Mouse (Mus musculus): ENCODE measurements around the gene Hspbp1.

The Hspbp1 gene

DNA sequence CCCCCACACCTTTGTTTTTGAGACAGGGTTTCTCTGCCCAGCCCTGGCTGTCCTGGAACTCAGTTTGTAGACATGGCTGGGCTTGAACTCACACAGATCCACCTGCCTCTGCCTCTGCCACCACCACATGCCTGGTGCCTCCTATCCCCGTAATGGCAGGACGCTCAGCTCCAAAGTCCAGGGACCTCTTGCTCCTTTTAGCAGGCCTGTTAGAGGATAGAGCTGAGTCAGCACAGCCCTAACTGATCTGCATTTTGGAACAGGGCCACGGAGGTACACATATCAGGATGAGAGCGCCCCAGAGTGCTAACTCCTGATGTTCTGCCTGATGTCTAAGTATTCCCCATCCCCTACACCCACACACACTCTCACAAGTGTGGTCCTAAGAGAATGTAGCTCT lies 53.8 kb downstream of the Hspbp1 start, which contains the start of gene Tmem86b:
TSS of gene Tmem86b (minus strand) at position 392 of the 400 bp plus-strand sequence.
- no peak for DNase-seq (ENCODE audit: low spot score in 2 of 2)

- DNase-seq (ENCODE audit: low spot score in 2 of 2) = no peak
These were observed 54.7 kb downstream of the Hspbp1 start for GRCm38 (mm10) chr7:4630198-4630597.

DNA sequence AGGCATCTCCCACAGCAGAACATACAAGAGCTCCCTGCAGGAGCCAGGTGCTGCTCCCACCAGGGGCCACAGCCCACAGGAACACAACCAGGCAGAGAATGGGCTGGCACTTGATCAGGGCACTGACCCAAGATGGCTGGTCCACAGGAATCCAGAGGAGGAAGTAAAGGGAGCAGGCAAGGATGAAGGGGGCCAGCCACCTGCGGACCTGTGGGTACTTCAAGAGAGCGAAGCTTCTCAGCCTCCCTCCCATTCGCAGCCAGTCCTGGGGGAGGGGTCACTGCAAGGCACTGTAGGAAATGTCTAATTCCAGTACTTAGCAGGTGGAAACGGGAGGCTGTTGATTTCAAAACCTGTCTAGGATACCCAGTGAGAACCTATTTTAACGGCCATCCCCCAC lies 55.3 kb downstream of the Hspbp1 start:
- DNase-seq (ENCODE audit: low spot score in 2 of 2) = no peak

- DNase-seq (ENCODE audit: low spot score in 2 of 2) = no peak
These were observed 58.9 kb downstream of the Hspbp1 start for GRCm38 (mm10) chr7:4625928-4626327.

GRCm38 (mm10) chr7:4624343-4624742 lies 60.5 kb downstream of the Hspbp1 start:
- peak; percentile 19 to 23 for DNase-seq (ENCODE audit: low spot score in 2 of 2)

GRCm38 (mm10) chr7:4623544-4624189 lies 61.2 kb downstream of the Hspbp1 start:
- peak in 1 of 2 experiments; percentile 63 for DNase-seq (ENCODE audit: low spot score in 2 of 2)

DNA sequence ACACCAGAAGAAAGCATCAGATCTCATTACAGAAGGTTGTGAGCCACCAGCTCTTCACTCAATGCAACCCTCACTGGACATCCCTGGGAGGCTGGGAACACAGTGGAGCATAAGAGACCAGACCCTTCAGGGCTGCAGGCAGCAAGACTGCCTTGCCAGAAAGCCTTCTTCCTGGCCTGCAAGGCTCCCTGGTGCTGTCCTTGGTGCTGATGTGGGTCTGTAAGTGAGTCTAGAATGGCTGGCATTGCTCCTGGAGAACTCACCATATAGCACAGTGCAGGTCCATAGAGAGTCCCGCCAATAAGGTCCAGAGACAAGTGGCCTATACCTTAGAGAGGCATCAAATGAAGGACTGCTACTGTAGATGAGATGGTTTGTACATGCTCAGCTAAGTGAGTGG lies 64.9 kb downstream of the Hspbp1 start:
- peak in 1 of 2 experiments; percentile 21 for DNase-seq (ENCODE audit: low spot score in 2 of 2)

DNA sequence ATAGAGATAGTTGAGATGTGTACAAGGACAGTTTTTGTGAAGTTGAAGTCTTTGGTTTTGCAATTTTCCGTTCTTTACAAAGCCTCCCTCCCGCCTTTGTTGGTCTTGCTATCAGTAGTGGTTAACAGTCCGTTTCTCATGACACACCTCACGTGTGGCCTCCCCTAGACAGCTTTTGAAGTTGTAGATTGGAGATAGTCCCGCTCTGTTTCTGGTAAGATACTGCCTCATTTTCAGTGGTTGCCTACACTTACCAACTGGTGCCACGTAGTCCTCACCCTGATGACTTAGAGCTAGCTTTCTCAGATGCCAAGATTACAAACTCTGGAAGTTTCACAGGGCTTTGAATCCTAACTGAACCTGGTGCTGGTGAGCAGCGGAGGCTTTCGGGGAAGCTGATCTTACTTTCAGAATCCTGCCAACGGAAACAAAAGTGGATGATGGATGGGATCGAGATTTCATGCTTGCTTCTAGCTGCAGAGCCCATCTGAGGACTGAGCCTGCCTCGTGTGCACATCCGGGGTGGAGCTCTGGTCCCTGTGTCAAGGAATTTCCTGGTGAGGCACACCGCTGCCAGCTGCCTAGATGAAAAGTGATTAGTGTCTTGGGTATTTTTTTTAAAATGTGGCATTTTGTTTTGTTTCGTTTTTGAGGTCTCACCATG lies 71.0 kb downstream of the Hspbp1 start:
- DNase-seq (ENCODE audit: low spot score in 2 of 2) = peak; percentile 33 to 59

DNA sequence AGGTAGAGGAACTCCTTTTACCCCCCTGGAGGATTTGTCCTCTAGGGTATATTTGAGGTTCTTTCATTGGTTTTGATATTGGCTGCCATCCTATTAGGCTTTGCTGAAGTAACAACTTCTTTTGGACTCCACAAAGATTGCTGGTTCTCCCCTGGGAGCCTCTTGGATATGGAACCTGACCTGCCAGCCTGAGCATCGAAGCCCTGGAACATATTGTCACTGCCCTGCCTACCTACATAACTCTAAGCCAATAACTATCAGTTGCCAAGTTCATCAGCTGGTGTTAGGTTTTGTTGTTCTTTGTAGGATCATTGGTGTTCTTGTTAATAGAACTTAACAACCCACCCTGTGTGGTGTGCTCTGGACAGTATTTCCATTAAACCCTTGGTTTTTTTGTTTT lies 71.9 kb downstream of the Hspbp1 start:
- no peak for DNase-seq (ENCODE audit: low spot score in 2 of 2)

- peak in 1 of 2 experiments; percentile 30 for DNase-seq (ENCODE audit: low spot score in 2 of 2)
These were observed 72.5 kb downstream of the Hspbp1 start for GRCm38 (mm10) chr7:4612386-4612785.

DNA sequence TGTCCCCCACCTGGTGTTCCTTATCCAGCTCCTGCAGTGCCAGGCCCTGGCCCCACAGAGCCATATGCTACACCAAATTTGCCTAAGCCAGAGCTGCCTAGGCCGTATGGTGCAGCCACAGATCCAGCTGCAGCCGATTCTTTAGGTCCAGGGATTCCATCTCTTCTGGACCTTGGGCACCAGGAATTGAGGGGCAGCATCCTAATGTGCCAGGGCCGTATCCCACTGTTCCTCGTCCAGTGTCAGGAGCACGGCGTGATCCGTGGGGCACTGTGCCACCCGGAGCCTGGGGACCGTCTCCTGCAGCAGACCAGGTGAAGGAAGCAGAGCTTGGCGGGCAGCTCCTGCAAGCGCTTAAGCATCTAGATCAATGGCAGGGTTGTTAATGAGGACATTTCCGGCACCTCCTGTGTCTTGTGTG lies 72.9 kb downstream of the Hspbp1 start:
- DNase-seq (ENCODE audit: low spot score in 2 of 2) = no peak

DNA sequence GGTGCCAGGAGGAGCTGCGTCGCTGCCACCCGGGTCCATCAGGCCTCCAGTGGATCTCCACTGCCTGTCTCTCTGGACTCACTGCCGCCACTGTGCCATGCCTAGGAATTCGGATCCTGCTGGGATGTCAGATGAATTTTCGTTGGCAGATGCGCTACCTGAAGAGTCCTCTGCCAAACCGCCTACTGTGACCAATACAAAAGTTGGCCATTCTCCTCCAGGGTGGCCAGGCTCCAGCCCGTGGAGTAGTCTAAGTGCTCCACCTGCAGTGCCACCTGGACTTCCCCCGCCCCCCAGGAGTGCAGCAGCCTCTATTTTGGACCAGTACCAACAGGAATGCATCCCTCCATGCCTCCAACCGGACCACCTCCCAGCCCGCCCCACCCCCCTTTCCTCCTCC lies 73.4 kb downstream of the Hspbp1 start:
- DNase-seq (ENCODE audit: low spot score in 2 of 2) = no peak

All from natural killer cell, adult 2 months (primary cell).